In the genomic region with DNA sequence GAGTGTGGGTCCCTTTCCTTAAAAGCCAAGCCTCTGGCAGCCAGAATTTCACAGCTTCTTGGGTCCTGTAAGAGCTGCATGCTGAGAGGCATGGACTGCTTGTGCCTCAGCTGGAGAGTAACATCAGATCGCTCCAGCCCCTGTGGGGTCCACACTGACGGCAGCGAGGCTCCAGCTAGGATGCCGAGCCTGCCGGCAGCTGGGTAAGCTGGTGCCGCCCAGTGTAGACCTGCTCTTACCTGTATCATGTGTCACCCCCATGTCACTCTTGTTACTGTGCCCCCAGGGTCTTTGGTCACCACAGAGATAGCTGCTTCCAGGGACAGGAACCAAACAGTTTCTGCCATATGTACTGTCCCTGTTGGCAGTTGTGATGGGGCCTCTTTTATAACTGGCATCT, we compare ENCODE assay signal across 36 mouse cellular contexts. TPM values are rescaled to one million over a fixed set of nuclear protein-coding genes. Genes with fewer than 3 reads are reported as not detected.
"Had no signal": no experiment of that assay in that cellular context is flagged by ENCODE, and none has a peak within 500 bp of the region (broad histone marks: within the 10 kb centered on the region; RNA-seq: fewer than 3 reads in every experiment).

No protein-coding gene starts in this region.

- H3K27ac ChIP-seq: heart, embryonic 13.5 days; heart, embryonic 15.5 days; hindbrain, embryonic 10.5 days; hindbrain, embryonic 12.5 days; hindbrain, embryonic 13.5 days; hindbrain, embryonic 14.5 days; hindbrain, embryonic 15.5 days; hindbrain, postnatal 0 days; intestine, embryonic 15.5 days; kidney, embryonic 15.5 days; kidney, postnatal 0 days; layer of hippocampus, adult 2 months; left cerebral cortex, adult 2 months had no signal

- H3K4me3 ChIP-seq: heart, embryonic 12.5 days; heart, embryonic 13.5 days; heart, embryonic 15.5 days; hindbrain, embryonic 10.5 days; hindbrain, embryonic 12.5 days; hindbrain, embryonic 13.5 days; hindbrain, embryonic 15.5 days; intestine, embryonic 15.5 days; kidney, embryonic 15.5 days; layer of hippocampus, adult 2 months; left cerebral cortex, adult 2 months had no signal

- DNase-seq: heart, postnatal 10 days; heart, postnatal 14 days; heart, postnatal 36 days; heart, postnatal 4 days; kidney, adult 11 months; kidney, adult 18-20 months; kidney, adult 2 months; kidney, adult 8-10 months; kidney, adult 9 months; kidney, postnatal 10 days; kidney, postnatal 14 days; kidney, postnatal 25 days; kidney, postnatal 36 days; kidney, postnatal 4 days; layer of hippocampus, adult 9-11 months; layer of hippocampus, postnatal 36 days had no signal

- H3K4me1 ChIP-seq: heart, embryonic 15.5 days; intestine, embryonic 15.5 days had no signal

- H3K9me3 ChIP-seq: heart, embryonic 12.5 days; heart, embryonic 13.5 days; heart, embryonic 15.5 days; hindbrain, embryonic 10.5 days; hindbrain, embryonic 12.5 days; hindbrain, embryonic 13.5 days; hindbrain, embryonic 15.5 days; intestine, embryonic 15.5 days; kidney, embryonic 15.5 days had no signal

- H3K4me2 ChIP-seq: heart, embryonic 11.5 days; heart, embryonic 12.5 days; heart, embryonic 13.5 days; heart, embryonic 15.5 days; hindbrain, embryonic 12.5 days; hindbrain, embryonic 13.5 days; hindbrain, embryonic 14.5 days; hindbrain, embryonic 15.5 days; intestine, embryonic 15.5 days; kidney, embryonic 15.5 days had no signal

- H3K27me3 ChIP-seq: heart, embryonic 15.5 days; hindbrain, embryonic 15.5 days had no signal

- ATAC-seq: hindbrain, embryonic 16.5 days; hindbrain, postnatal 0 days; inflammation-experienced regulatory T-cells, adult 6 months; intestine, embryonic 15.5 days; intestine, embryonic 16.5 days; intestine, postnatal 0 days had no signal

- H3K9ac ChIP-seq: heart, embryonic 12.5 days; heart, embryonic 13.5 days; heart, embryonic 15.5 days; hindbrain, embryonic 12.5 days; hindbrain, embryonic 13.5 days; hindbrain, embryonic 14.5 days; hindbrain, embryonic 15.5 days; intestine, embryonic 15.5 days; kidney, embryonic 15.5 days had no signal

RNA-seq across cellular contexts. Expression of a gene that starts 1.8 kb away (rescaled TPM):
- total RNA-seq: hematopoietic stem cell, adult 5-6 weeks had no signal
